Mouse (Mus musculus): ENCODE results near the gene Phactr1. TPM values are rescaled to one million over a fixed set of nuclear protein-coding genes. Genes with fewer than 3 reads are reported as not detected.
"Not testable (repeated sequence)": the region's sequence is repeated elsewhere in the genome, so short reads cannot be mapped to it uniquely, and the experiment has no call there.

The Phactr1 gene
- polyA plus RNA-seq, 1 experiment from 2014 or later = 7.5 TPM

- H3K27ac ChIP-seq; H3K27me3 ChIP-seq (replicated peaks); ATAC-seq; H3K9ac ChIP-seq; H3K36me3 ChIP-seq; H3K4me1 ChIP-seq (replicated peaks); H3K9me3 ChIP-seq; H3K4me3 ChIP-seq (replicated peaks); H3K4me2 ChIP-seq (replicated peaks): not testable (repeated sequence)
- 31% methylated on average over 4 of the region's 4 CpGs for WGBS
Observed at GRCm38 (mm10) chr13:42945201-42945600, 264.8 kb downstream of the Phactr1 start.

GRCm38 (mm10) chr13:42948717-42949265, 268.4 kb downstream of the Phactr1 start:
- no peak overlapping the region for H3K27ac ChIP-seq
- H3K4me3 ChIP-seq (replicated peaks) = no peak overlapping the region
- no peak for ATAC-seq
- H3K9ac ChIP-seq = no peak overlapping the region
- no peaks in the 10 kb centered on the region for H3K9me3 ChIP-seq
- no peak overlapping the region for H3K4me2 ChIP-seq (replicated peaks)
- H3K36me3 ChIP-seq = no peaks in the 10 kb centered on the region
- 84% methylated on average over 10 of the region's 10 CpGs for WGBS
- H3K27me3 ChIP-seq (replicated peaks) = no peaks in the 10 kb centered on the region; the same call in 1 of the 2 replicates
- no peaks in the 10 kb centered on the region for H3K4me1 ChIP-seq (replicated peaks)

- H3K4me1 ChIP-seq (replicated peaks) = no peaks in the 10 kb centered on the region
- no peak for ATAC-seq
- 66% methylated on average over 5 of the region's 5 CpGs for WGBS
Observed at GRCm38 (mm10) chr13:42949336-42949735, 268.9 kb downstream of the Phactr1 start.

GRCm38 (mm10) chr13:42950056-42950455, 269.6 kb downstream of the Phactr1 start:
- Histone ChIP-seq H3K36me3 (no peaks in the 10 kb centered on the region), H3K9me3 (no peaks in the 10 kb centered on the region), H3K27me3 (replicated peaks) (no peaks in the 10 kb centered on the region; the same call in 1 of the 2 replicates), H3K27ac (no peak overlapping the region), H3K4me1 (replicated peaks) (no peaks in the 10 kb centered on the region), H3K4me2 (replicated peaks) (no peak overlapping the region), H3K9ac (no peak overlapping the region), H3K4me3 (replicated peaks) (no peak overlapping the region)
- 84% methylated on average over 3 of the region's 3 CpGs for WGBS
- no peak for ATAC-seq

More at GRCm38 (mm10) chr13:42949336-42949735, 268.9 kb downstream of the Phactr1 start:
- Histone ChIP-seq H3K9me3 (no peaks in the 10 kb centered on the region), H3K4me3 (replicated peaks) (no peak overlapping the region), H3K9ac (no peak overlapping the region), H3K27me3 (replicated peaks) (no peaks in the 10 kb centered on the region; the same call in 1 of the 2 replicates), H3K36me3 (no peaks in the 10 kb centered on the region), H3K4me2 (replicated peaks) (no peak overlapping the region), H3K27ac (no peak overlapping the region)

- Histone ChIP-seq H3K4me3 (replicated peaks) (no peak overlapping the region), H3K36me3 (no peaks in the 10 kb centered on the region), H3K27ac (no peak overlapping the region), H3K27me3 (replicated peaks) (no peaks in the 10 kb centered on the region; the same call in 1 of the 2 replicates), H3K4me1 (replicated peaks) (no peaks in the 10 kb centered on the region), H3K4me2 (replicated peaks) (no peak overlapping the region), H3K9me3 (no peaks in the 10 kb centered on the region), H3K9ac (no peak overlapping the region)
- no peak for ATAC-seq
- 71% methylated on average over 15 of the region's 15 CpGs for WGBS
Observed at GRCm38 (mm10) chr13:42952037-42952721, 271.8 kb downstream of the Phactr1 start.

GRCm38 (mm10) chr13:42953071-42953470, 272.6 kb downstream of the Phactr1 start:
- H3K9me3 ChIP-seq = no peaks in the 10 kb centered on the region
- H3K27ac ChIP-seq = no peak overlapping the region
- no peaks in the 10 kb centered on the region; the same call in 1 of the 2 replicates for H3K27me3 ChIP-seq (replicated peaks)
- no peak overlapping the region for H3K9ac ChIP-seq
- no peak for ATAC-seq
- H3K4me2 ChIP-seq (replicated peaks) = no peak overlapping the region
- no peaks in the 10 kb centered on the region for H3K4me1 ChIP-seq (replicated peaks)
- WGBS = 95% methylated on average over 6 of the region's 6 CpGs
- H3K4me3 ChIP-seq (replicated peaks) = no peak overlapping the region
- no peaks in the 10 kb centered on the region for H3K36me3 ChIP-seq

GRCm38 (mm10) chr13:42954116-42954515, 273.7 kb downstream of the Phactr1 start:
- Histone ChIP-seq H3K4me3 (replicated peaks) (no peak overlapping the region), H3K9ac (no peak overlapping the region), H3K36me3 (no peaks in the 10 kb centered on the region), H3K9me3 (no peaks in the 10 kb centered on the region), H3K4me2 (replicated peaks) (no peak overlapping the region), H3K4me1 (replicated peaks) (no peaks in the 10 kb centered on the region), H3K27me3 (replicated peaks) (no peaks in the 10 kb centered on the region; the same call in 1 of the 2 replicates), H3K27ac (no peak overlapping the region)
- no peak for ATAC-seq
- WGBS = 64% methylated on average over 5 of the region's 5 CpGs

- Histone ChIP-seq H3K4me2 (replicated peaks) (no peak overlapping the region), H3K27ac (no peak overlapping the region), H3K4me3 (replicated peaks) (no peak overlapping the region), H3K9ac (no peak overlapping the region), H3K9me3 (no peaks in the 10 kb centered on the region), H3K27me3 (replicated peaks) (no peaks in the 10 kb centered on the region; the same call in 1 of the 2 replicates), H3K4me1 (replicated peaks) (no peaks in the 10 kb centered on the region), H3K36me3 (no peaks in the 10 kb centered on the region)
- ATAC-seq = no peak
- WGBS = 84% methylated on average over 10 of the region's 10 CpGs
Observed at GRCm38 (mm10) chr13:42956327-42956726, 275.9 kb downstream of the Phactr1 start.

- ATAC-seq = no peak
- Histone ChIP-seq H3K4me1 (replicated peaks) (no peaks in the 10 kb centered on the region), H3K4me2 (replicated peaks) (no peak overlapping the region), H3K9me3 (no peaks in the 10 kb centered on the region), H3K9ac (no peak overlapping the region), H3K27me3 (replicated peaks) (no peaks in the 10 kb centered on the region), H3K27ac (no peak overlapping the region), H3K4me3 (replicated peaks) (no peak overlapping the region), H3K36me3 (no peaks in the 10 kb centered on the region)
- 63% methylated on average over 7 of the region's 7 CpGs for WGBS
Observed at GRCm38 (mm10) chr13:42957856-42958255, 277.4 kb downstream of the Phactr1 start.

GRCm38 (mm10) chr13:42958867-42959266, 278.4 kb downstream of the Phactr1 start:
- no peak overlapping the region for H3K27ac ChIP-seq
- no peak overlapping the region for H3K9ac ChIP-seq
- H3K36me3 ChIP-seq = no peaks in the 10 kb centered on the region
- 91% methylated on average over 2 of the region's 2 CpGs for WGBS
- H3K4me1 ChIP-seq (replicated peaks) = no peaks in the 10 kb centered on the region
- no peak overlapping the region for H3K4me3 ChIP-seq (replicated peaks)
- H3K9me3 ChIP-seq = no peaks in the 10 kb centered on the region
- no peaks in the 10 kb centered on the region for H3K27me3 ChIP-seq (replicated peaks)
- no peak for ATAC-seq
- H3K4me2 ChIP-seq (replicated peaks) = no peak overlapping the region

- Histone ChIP-seq H3K36me3 (no peaks in the 10 kb centered on the region), H3K4me1 (replicated peaks) (no peaks in the 10 kb centered on the region), H3K9me3 (no peaks in the 10 kb centered on the region), H3K9ac (no peak overlapping the region), H3K4me2 (replicated peaks) (no peak overlapping the region), H3K4me3 (replicated peaks) (no peak overlapping the region), H3K27ac (no peak overlapping the region), H3K27me3 (replicated peaks) (no peaks in the 10 kb centered on the region)
- 86% methylated on average over 4 of the region's 4 CpGs for WGBS
- no peak for ATAC-seq
Observed at GRCm38 (mm10) chr13:42961561-42961960, 281.1 kb downstream of the Phactr1 start.

GRCm38 (mm10) chr13:42968537-42968936, 288.1 kb downstream of the Phactr1 start:
- WGBS = 65% methylated on average over 4 of the region's 4 CpGs

GRCm38 (mm10) chr13:42973561-42973960, 293.1 kb downstream of the Phactr1 start:
- WGBS = 80% methylated on average over 3 of the region's 3 CpGs
- Histone ChIP-seq H3K36me3 (no peaks in the 10 kb centered on the region), H3K4me3 (replicated peaks) (no peak overlapping the region), H3K27me3 (replicated peaks) (no peaks in the 10 kb centered on the region), H3K4me2 (replicated peaks) (no peak overlapping the region), H3K9ac (no peak overlapping the region), H3K4me1 (replicated peaks) (no peaks in the 10 kb centered on the region), H3K27ac (no peak overlapping the region), H3K9me3 (no peaks in the 10 kb centered on the region)
- no peak for ATAC-seq

More at GRCm38 (mm10) chr13:42968537-42968936, 288.1 kb downstream of the Phactr1 start:
- Histone ChIP-seq H3K9ac (no peak overlapping the region), H3K9me3 (no peaks in the 10 kb centered on the region), H3K4me1 (replicated peaks) (no peaks in the 10 kb centered on the region), H3K27me3 (replicated peaks) (no peaks in the 10 kb centered on the region), H3K4me2 (replicated peaks) (no peak overlapping the region), H3K36me3 (no peaks in the 10 kb centered on the region), H3K4me3 (replicated peaks) (no peak overlapping the region), H3K27ac (no peak overlapping the region)
- no peak for ATAC-seq

Data from intestine, embryonic 15.5 days (tissue).